Comparison of ENCODE assay signal across 18 mouse cellular contexts in the genomic region with DNA sequence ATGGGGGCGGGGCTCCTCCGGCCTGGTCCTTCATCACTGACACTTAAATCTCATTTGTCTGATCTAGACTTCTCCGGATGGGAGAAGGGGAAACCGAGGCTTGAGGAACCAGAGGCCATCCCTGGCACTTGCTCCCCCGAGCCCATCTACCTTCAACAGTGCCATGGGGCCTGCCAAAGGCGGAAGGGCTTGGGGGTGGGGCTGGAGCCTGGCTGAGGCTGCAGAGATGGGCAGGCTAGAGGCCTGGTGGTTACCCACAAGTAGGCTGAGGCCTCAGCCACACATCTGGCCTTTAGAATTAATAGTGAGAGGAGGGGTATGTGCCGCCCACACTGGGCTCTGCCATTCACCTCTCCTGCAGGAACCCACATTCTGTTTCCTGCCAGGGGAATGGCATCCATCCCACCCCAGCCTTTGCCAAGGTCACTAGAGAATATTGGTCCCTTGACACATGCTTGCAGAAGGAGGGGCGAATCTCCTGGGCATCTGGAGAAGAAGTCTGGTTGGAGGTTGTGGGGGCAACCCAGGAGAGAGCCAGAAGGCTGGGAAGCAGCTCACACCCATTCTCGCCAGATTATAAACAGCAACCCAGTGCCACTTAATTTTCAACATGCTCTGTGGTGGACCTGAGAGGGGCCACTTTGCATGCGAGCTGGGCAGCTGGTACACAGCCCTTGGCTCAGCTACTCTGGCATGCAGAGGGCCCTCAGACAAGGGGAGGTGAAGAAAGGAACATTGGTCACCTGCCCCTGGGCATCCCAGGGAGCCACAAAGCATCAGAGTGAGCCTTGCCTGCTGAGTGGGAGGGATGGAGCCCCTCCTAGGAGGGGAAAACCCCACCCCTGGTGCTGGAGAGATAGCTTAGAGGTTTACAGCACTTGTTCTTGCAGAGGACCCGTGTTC. TPM values are rescaled to one million over a fixed set of nuclear protein-coding genes. Genes with fewer than 3 reads are reported as not detected.
DNase-seq lines count a peak whose midpoint lies in the region; ATAC-seq and TF ChIP-seq lines count a peak whose summit lies in the region.
"Had no signal": no experiment of that assay in that cellular context is flagged by ENCODE, and none has a peak within 500 bp of the region (broad histone marks: within the 10 kb centered on the region; RNA-seq: fewer than 3 reads in every experiment).

No protein-coding gene starts in this region.

- H3K4me2 ChIP-seq in lung, embryonic 15.5 days, result no peak overlapping the region

- no peak overlapping the region for H3K9ac ChIP-seq in lung, embryonic 15.5 days
- H3K9ac ChIP-seq: liver, embryonic 14.5 days had no signal

- H3K27me3 ChIP-seq in lung, embryonic 15.5 days, result no peaks in the 10 kb centered on the region

- peak overlapping the region; percentile 16; the same call in 1 of the 2 replicates for H3K27ac ChIP-seq in gastrocnemius, adult 2 months
- H3K27ac ChIP-seq in lung, embryonic 15.5 days, result 0 out of 2 replicates have a peak overlapping the region, but pooled peaks have one; percentile 72
- H3K27ac ChIP-seq: liver, embryonic 14.5 days; macrophage had no signal

- no peaks in the 10 kb centered on the region for H3K9me3 ChIP-seq in lung, embryonic 15.5 days

- no peaks in the 10 kb centered on the region for H3K36me3 ChIP-seq in lung, embryonic 15.5 days

- ATAC-seq in lung, embryonic 15.5 days (ENCODE audit: borderline replicate concordance, extremely low read depth, low FRiP score, low TSS enrichment), result no peak
- ATAC-seq in common myeloid progenitor, adult 5-6 weeks (replicated peaks; ENCODE audit: low read depth, poor library complexity, severe bottlenecking), result peak; percentile 63
- 0 out of 2 replicates have a peak, but pooled peaks have one; percentile 24 for ATAC-seq in megakaryocyte progenitor cell, adult 5-6 weeks (replicated peaks; ENCODE audit: poor library complexity)
- no peak for ATAC-seq in erythroblast, adult 5-6 weeks (replicated peaks; ENCODE audit: low FRiP score, poor library complexity, severe bottlenecking)
- ATAC-seq: forebrain, embryonic 16.5 days; inflammation-experienced regulatory T-cells, adult 6 months had no signal

- no peak for TF ChIP-seq CTCF in gastrocnemius, adult 2 months (IDR thresholded peaks at IDR 0.05)

- DNase-seq in gastrocnemius, adult 2 months, result no peak
- DNase-seq in gastrocnemius, adult 18-20 months (ENCODE audit: low spot score), result no peak
- DNase-seq in lung, postnatal 25 days (ENCODE audit: low spot score), result no peak
- DNase-seq in left cerebral cortex, postnatal 25 days (ENCODE audit: low spot score in 2 of 2), result no peak
- DNase-seq: gastrocnemius, postnatal 10 days; kidney, postnatal 4 days; left cerebral cortex, postnatal 4 days; midbrain, embryonic 14.5 days; retina, postnatal 1 day had no signal

- 66% methylated on average over 11 of the region's 11 CpGs for WGBS in lung, embryonic 15.5 days

- H3K4me3 ChIP-seq in gastrocnemius, adult 2 months, result no peak overlapping the region
- no peak overlapping the region for H3K4me3 ChIP-seq in lung, embryonic 15.5 days

- peaks cover 24% of the 10 kb centered on the region for H3K4me1 ChIP-seq in lung, embryonic 15.5 days

- intact Hi-C loops in gastrocnemius, adult 2 months (cut with DNase I), result no loop called here
- intact Hi-C loops in left cerebral cortex, postnatal 25 days (cut with DNase I), result no loop called here

RNA-seq across cellular contexts. Expression of gene Plekhg5, which starts 1.6 kb away (rescaled TPM):
- total RNA-seq in gastrocnemius, adult 2 months (2021), result 1 to 10 TPM; 4.9 to 6.6 TPM
- total RNA-seq in gastrocnemius, adult 18-20 months (2021), result 1 to 10 TPM; 5.0 to 6.5 TPM
- polyA plus RNA-seq in lung, embryonic 15.5 days (2015; fragmentation: Nextera tagmentation; extraction: Ambion mirVana), result 18.9 and 22.3 TPM in 2 replicates
- total RNA-seq in common myeloid progenitor, adult 5-6 weeks (2017), result 6.0 and 7.2 TPM in 2 replicates
- 0.66 and 1.2 TPM in 2 replicates for total RNA-seq in megakaryocyte progenitor cell, adult 5-6 weeks (2015)
- total RNA-seq in megakaryocyte progenitor cell, adult 5-6 weeks (2017), result 1.6 and 2.6 TPM in 2 replicates
- 10 to 100 TPM; 72.1 to 93.5 TPM for total RNA-seq in left cerebral cortex, postnatal 25 days (2021)
- total RNA-seq in erythroblast, adult 5-6 weeks (2015; ENCODE audit: low replicate concordance), result 0.42 TPM in 1 of 2 replicates, not detected in the other
- total RNA-seq in erythroblast, adult 5-6 weeks (2017; ENCODE audit: low replicate concordance), result 1.4 and 2.0 TPM in 2 replicates

RNA-seq across cellular contexts. Expression of gene Nol9, which starts 31.6 kb away (rescaled TPM):
- total RNA-seq in gastrocnemius, adult 2 months (2021), result 10 to 100 TPM; 10.6 to 11.7 TPM
- total RNA-seq in gastrocnemius, adult 18-20 months (2021), result 1 to 10 TPM; 8.7 to 9.5 TPM
- polyA plus RNA-seq in lung, embryonic 15.5 days (2015; fragmentation: Nextera tagmentation; extraction: Ambion mirVana), result 29.4 and 31.1 TPM in 2 replicates
- total RNA-seq in common myeloid progenitor, adult 5-6 weeks (2017), result 25.7 and 35.7 TPM in 2 replicates
- total RNA-seq in megakaryocyte progenitor cell, adult 5-6 weeks (2015), result 26.9 and 28.4 TPM in 2 replicates
- total RNA-seq in megakaryocyte progenitor cell, adult 5-6 weeks (2017), result 33.4 and 35.1 TPM in 2 replicates
- total RNA-seq in left cerebral cortex, postnatal 25 days (2021), result 10 to 100 TPM; 16.5 to 18.8 TPM
- total RNA-seq in erythroblast, adult 5-6 weeks (2015; ENCODE audit: low replicate concordance), result 6.7 and 7.3 TPM in 2 replicates
- total RNA-seq in erythroblast, adult 5-6 weeks (2017; ENCODE audit: low replicate concordance), result 3.9 and 6.3 TPM in 2 replicates

RNA-seq across cellular contexts. Expression of gene Tas1r1, which starts 32.4 kb away (rescaled TPM):
- under 1 TPM; 0.53 to 0.59 TPM for total RNA-seq in gastrocnemius, adult 2 months (2021)
- total RNA-seq in gastrocnemius, adult 18-20 months (2021), result under 1 TPM; 0.52 to 0.91 TPM
- polyA plus RNA-seq in lung, embryonic 15.5 days (2015; fragmentation: Nextera tagmentation; extraction: Ambion mirVana), result 0.40 and 0.42 TPM in 2 replicates
- total RNA-seq in common myeloid progenitor, adult 5-6 weeks (2017), result 0.49 and 1.5 TPM in 2 replicates
- total RNA-seq in megakaryocyte progenitor cell, adult 5-6 weeks (2015), result 0.71 and 0.91 TPM in 2 replicates
- total RNA-seq in megakaryocyte progenitor cell, adult 5-6 weeks (2017), result 1.2 and 3.2 TPM in 2 replicates
- under 1 TPM; 0.37 to 0.76 TPM for total RNA-seq in left cerebral cortex, postnatal 25 days (2021)
- total RNA-seq in erythroblast, adult 5-6 weeks (2015; ENCODE audit: low replicate concordance), result 1.9 TPM in 1 of 2 replicates, not detected in the other
- total RNA-seq in erythroblast, adult 5-6 weeks (2017; ENCODE audit: low replicate concordance), result not detected in 2 replicates
- total RNA-seq: neutrophil, adult 5-6 weeks had no signal
- polyA plus RNA-seq: inflammation-experienced regulatory T-cells, adult 6 months; macrophage had no signal

RNA-seq across cellular contexts. Expression of gene Zbtb48, which starts 43.3 kb away (rescaled TPM):
- total RNA-seq in gastrocnemius, adult 2 months (2021), result 1 to 10 TPM; 2.4 to 3.3 TPM
- 1 to 10 TPM; 2.2 to 3.1 TPM for total RNA-seq in gastrocnemius, adult 18-20 months (2021)
- polyA plus RNA-seq in lung, embryonic 15.5 days (2015; fragmentation: Nextera tagmentation; extraction: Ambion mirVana), result 19.0 and 21.2 TPM in 2 replicates
- total RNA-seq in common myeloid progenitor, adult 5-6 weeks (2017), result 7.4 and 10.7 TPM in 2 replicates
- total RNA-seq in megakaryocyte progenitor cell, adult 5-6 weeks (2015), result 7.4 and 10.3 TPM in 2 replicates
- total RNA-seq in megakaryocyte progenitor cell, adult 5-6 weeks (2017), result 4.8 and 6.6 TPM in 2 replicates
- total RNA-seq in left cerebral cortex, postnatal 25 days (2021), result 10 to 100 TPM; 13.6 to 15.5 TPM
- 2.7 and 2.9 TPM in 2 replicates for total RNA-seq in erythroblast, adult 5-6 weeks (2015; ENCODE audit: low replicate concordance)
- 2.9 and 4.2 TPM in 2 replicates for total RNA-seq in erythroblast, adult 5-6 weeks (2017; ENCODE audit: low replicate concordance)

RNA-seq across cellular contexts. Expression of gene Tnfrsf25, which starts 45.0 kb away (rescaled TPM):
- 1 to 10 TPM in 1 of 2 experiments, under 1 TPM in 1; 0.38 to 2.0 TPM for total RNA-seq in gastrocnemius, adult 2 months (2021)
- total RNA-seq in gastrocnemius, adult 18-20 months (2021), result 1 to 10 TPM; 1.0 to 1.8 TPM
- polyA plus RNA-seq in lung, embryonic 15.5 days (2015; fragmentation: Nextera tagmentation; extraction: Ambion mirVana), result 1.1 and 1.5 TPM in 2 replicates
- total RNA-seq in common myeloid progenitor, adult 5-6 weeks (2017), result not detected in 2 replicates
- 1.5 TPM in 1 of 2 replicates, not detected in the other for total RNA-seq in megakaryocyte progenitor cell, adult 5-6 weeks (2015)
- 0.10 TPM in 1 of 2 replicates, not detected in the other for total RNA-seq in megakaryocyte progenitor cell, adult 5-6 weeks (2017)
- total RNA-seq in left cerebral cortex, postnatal 25 days (2021), result 10 to 100 TPM; 13.5 to 18.0 TPM
- not detected in 2 replicates for total RNA-seq in erythroblast, adult 5-6 weeks (2015; ENCODE audit: low replicate concordance)
- not detected in 2 replicates for total RNA-seq in erythroblast, adult 5-6 weeks (2017; ENCODE audit: low replicate concordance)

Comparison
In these comparisons a context has a peak if more than half of its experiments do, and no peak if none do; other contexts are left out.
1. ATAC-seq: peak in common myeloid progenitor, adult 5-6 weeks (single experiment) and megakaryocyte progenitor cell, adult 5-6 weeks (single experiment); none in lung, embryonic 15.5 days (single experiment) and erythroblast, adult 5-6 weeks (single experiment).